Mouse (Mus musculus) lung, adult 2 months (tissue): Measurements from ENCODE around the gene Arhgap19.

Experiments
- CTCF ChIP-seq: fragments of 200-500 bp; IDR thresholded peaks from 2 replicates; pipeline ENCODE4 v1.5.1; 2011; ENCODE audit warnings: mild to moderate bottlenecking, low read length, control low read depth; ENCODE audit not compliant: insufficient read depth
- POLR2A ChIP-seq: fragments of 200-500 bp; IDR thresholded peaks from 2 replicates; pipeline ENCODE4 v1.6.1; 2011; ENCODE audit warnings: low read depth, mild to moderate bottlenecking, control low read depth, low read length, borderline replicate concordance; ENCODE audit errors: extremely low read depth

DNA sequence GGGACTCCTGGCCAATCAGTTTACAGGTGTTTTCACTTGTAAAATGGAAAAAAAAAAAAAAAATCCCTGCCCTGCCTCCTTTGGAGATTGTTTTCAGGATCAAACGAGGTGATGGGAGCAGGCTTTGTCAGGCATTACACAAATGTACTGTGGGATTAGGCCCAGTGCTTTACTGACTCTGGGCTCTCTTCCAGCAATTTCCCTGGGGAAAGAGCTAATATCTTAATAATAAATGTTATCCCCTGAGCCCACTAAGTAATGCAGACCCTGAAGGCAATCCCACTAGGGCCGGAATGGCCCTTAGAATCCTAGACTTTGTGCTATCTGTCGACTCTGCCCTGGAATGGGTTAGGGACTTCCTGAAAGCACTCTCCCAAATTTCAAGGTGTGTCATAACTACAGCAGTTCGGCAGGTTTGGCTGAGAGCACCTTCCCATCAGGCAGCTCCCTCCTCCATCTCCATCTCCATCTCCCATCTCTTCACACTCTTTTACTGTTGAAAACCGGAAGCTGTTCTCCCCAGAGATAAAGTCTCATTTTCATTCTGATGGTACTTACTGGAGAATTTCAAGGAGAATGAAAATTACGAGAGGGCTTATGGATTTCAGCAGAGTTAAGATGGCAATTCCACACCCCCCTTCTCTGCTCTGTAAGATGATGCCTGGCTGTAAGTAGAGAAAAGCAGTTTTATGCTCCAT lies 48.3 kb upstream of the Arhgap19 start:
- TF ChIP-seq POLR2A, result no peak
- TF ChIP-seq CTCF, result no peak
